Mouse (Mus musculus): ENCODE data around the gene Mrpl23.

Mrpl23 gene

DNA sequence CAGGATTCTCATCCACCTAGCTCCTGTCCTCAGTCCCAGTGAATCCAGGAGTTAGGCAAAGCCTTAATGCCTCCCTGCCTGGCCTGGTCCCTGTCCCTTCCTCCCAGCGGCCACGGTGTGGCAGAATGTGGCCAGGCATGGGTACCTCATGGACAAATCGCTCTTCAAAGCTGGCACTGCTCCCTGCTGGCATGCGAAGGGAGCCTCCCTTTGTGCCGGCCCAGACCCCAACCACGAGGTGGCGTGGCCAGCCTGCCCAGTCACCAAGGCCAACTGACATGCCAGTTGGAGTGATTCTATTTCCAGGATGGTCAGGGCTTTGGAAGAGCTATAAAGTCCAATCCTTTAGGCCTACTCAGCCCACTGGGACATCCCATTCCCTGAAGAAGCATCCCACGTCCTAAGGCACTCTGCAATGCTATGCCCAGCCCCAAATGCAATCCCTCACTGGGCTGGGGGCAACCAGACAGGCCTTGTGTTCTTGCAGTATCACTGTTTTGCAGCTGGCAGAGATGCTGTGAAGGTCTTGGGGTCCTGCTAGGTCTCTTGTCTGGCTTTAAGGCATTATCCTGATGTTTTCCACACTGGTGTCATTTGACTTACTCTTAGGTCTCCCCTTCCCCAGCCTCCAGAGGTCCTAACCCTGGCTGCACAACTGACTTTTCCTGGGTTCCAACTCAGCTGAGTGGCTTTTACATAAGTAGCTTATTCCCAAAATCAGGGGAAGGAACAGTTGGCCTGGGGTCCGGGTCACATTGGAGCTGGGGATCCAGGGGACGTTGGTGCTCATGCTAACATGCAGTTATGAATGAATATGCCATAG lies 17.7 kb downstream of the Mrpl23 start:
- in situ Hi-C loops (cut with MboI, MseI) = loop anchor here (10.0 kb wide), 1 partner anchor 985 kb away; the partner anchor contains the start of gene Ap2a2

- in situ Hi-C loops (cut with MboI, MseI) = no loop called here
Observed at GRCm38 (mm10) chr7:142550935-142551373, 18.5 kb downstream of the Mrpl23 start.

GRCm38 (mm10) chr7:142551691-142552090 lies 19.2 kb downstream of the Mrpl23 start:
- in situ Hi-C loops (cut with MboI, MseI) = no loop called here

DNA sequence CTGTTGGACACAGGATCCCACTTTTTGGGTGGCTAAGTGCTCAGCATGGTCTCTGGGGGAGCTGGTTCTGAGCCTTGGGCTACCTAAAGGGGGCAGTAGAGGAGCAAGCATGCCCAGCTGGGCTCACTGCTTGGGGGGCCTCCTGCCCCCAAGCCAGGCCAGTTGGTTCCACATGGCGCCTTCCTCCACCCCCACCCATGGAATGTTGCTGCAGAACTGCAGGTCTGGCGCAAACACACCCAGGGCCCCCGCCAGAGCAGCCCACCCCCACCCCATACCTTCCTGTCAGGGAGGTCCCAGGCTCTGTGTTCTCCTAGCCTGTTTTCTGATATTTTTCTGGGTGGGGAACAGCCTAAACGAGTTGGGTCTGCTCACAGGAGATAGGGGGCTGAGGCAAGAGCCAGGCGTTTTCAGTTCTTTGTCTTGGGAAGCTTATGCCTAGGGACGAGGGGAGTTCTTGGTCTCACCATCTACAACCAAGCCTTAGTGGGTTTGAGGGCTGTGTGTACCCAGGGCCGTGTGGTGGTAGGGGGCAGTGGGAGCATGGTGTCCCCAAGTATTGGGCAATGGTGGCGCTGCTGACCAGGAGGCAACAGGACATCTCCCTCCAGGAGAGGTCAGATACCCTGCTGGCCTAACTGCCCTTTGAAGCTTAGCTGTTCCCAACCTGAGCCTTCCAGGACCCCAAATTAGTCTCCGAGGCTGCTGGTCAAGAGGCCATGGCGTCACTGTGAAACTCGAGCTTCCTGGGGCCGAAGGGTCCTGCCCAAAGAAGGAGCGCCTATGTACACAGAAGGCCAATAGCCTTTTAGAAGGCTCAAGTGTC lies 20.3 kb downstream of the Mrpl23 start:
- in situ Hi-C loops (cut with MboI, MseI) = no loop called here

GRCm38 (mm10) chr7:142553417-142554335 lies 21.2 kb downstream of the Mrpl23 start:
- in situ Hi-C loops (cut with MboI, MseI) = no loop called here

GRCm38 (mm10) chr7:142554625-142555024 lies 22.1 kb downstream of the Mrpl23 start:
- in situ Hi-C loops (cut with MboI, MseI) = no loop called here

GRCm38 (mm10) chr7:142555366-142556088 lies 23.0 kb downstream of the Mrpl23 start:
- in situ Hi-C loops (cut with MboI, MseI) = no loop called here

DNA sequence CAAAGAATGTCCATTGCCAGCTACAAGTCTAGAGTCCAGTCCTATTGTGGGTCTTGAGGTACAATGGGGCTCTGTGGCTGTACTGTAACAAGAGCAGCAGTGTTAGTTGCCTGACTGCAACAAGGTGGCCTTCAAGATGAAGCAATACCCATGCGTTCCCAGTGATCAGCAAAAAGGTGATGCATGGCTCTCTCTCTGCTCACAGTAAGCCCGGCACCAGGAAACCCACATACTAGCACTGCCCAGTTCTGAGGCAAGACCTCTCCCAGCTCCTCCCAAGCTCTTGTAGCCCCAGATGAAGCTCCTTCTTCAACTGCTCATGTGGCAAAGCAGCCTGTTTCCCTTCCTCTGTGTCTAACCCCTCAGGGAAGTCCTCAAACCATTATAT lies 23.6 kb downstream of the Mrpl23 start:
- in situ Hi-C loops (cut with MboI, MseI) = no loop called here

GRCm38 (mm10) chr7:142557696-142558095 lies 25.2 kb downstream of the Mrpl23 start:
- in situ Hi-C loops (cut with MboI, MseI) = no loop called here

DNA sequence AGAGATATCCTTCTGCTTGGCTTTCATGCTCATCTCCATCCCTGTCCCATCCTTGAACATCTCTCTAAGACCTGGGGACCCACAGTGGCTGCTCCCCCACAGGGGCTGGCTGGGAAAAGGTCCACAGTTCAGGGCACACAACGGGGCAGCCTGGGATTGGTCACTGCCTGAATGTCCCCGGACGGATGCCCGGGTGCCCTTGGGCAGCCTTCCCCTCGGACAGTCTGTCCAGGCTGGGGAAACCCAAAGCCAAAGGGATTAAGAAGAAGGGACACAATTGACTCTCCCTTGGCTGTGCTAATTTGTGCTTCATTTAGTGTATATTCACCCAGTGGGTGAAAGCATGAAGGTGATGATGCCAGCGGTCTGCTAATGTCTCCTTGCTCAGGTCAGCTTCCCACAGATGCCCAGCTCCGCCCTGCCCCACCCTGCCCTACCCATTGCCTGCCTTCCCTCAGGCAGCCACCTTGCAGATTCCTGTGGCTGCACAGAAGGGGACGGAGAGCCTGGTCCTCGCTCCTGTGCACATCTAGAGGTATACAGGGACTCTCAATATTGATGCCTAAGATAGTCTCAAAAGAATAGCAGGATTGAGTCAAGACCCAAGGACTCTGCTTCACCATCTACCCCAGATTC lies 26.1 kb downstream of the Mrpl23 start:
- in situ Hi-C loops (cut with MboI, MseI) = no loop called here

GRCm38 (mm10) chr7:142559651-142560175 lies 27.2 kb downstream of the Mrpl23 start:
- in situ Hi-C loops (cut with MboI, MseI) = no loop called here

- in situ Hi-C loops (cut with MboI, MseI) = no loop called here
Observed at GRCm38 (mm10) chr7:142560942-142561855, 28.7 kb downstream of the Mrpl23 start.

DNA sequence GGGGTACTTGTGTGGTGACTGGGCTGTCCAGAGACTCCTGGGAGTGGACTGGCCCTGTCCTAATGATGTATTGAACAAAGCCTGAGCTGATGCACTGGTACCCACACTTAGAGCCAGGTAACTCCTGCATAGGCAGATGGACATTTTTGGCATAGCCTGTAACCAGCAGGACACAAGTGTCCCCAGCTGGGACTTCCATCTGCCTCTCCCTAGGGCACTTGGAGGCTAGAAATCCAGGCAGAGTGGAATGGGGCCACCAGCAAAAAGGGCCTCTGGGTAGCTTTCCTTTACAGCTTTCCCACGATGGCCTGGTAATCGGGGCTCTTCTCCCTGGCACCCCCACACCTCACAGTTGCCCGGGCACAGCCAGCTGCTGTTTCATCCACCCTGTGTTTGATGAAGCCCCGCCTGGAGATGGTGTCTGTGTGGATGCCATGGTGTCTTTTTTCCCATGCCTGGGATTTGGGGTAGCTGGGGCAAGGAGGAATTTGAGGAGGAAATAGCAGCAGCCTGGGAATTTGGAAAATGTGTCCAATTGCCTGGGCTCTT lies 29.4 kb downstream of the Mrpl23 start:
- in situ Hi-C loops (cut with MboI, MseI) = no loop called here

DNA sequence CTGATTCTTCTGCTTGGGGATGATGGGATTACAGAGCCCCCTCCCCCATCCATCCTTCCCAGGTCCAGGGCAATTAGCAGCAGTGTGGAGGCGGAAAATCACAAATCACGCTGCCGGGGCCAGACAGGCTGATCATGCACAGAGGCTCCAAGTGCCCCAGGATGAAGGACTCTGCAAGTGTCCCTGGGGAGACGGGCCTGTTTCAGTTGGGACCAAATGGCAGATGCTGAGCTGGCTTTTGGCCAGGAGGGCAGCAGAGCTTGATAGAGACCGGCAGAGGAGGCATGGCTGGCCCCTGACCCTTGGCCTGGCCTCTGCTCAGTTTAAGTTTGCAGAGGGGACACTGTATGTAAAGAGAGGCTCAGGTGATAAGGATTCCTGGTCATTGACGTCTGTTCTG lies 30.7 kb downstream of the Mrpl23 start:
- in situ Hi-C loops (cut with MboI, MseI) = no loop called here

DNA sequence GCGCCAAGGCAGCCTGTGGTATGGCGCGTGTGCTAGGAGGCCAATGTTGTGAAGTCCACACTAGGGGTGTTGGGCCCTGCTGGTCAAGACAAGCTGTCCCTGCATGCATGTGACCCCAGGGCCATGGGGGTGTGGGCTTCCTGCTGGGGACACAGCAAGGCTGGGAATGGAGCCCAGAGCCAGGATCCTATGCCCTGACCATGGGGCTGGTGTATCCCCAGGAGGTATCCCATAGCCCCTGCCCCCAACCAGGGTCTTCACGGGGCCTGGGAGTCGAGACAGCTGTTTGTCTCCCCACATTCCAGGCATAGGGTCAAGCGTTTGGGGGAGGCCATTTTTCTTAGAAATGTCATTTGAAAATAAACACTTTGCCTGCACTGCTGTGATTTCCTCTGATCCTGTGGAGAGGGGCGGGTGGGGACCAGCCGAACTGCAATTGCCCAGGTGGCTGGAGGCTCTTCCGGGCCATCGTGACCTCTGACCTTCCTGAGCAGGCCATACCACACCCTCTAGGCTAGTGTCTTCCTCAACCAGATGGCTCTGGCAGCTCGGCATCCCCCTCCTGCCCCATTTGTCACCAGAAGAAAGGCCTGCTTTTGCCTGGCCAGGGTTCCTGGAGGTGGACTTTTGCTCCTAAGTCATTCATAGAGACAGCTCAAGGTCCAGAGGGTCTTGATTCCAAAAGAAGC lies 32.6 kb downstream of the Mrpl23 start:
- in situ Hi-C loops (cut with MboI, MseI) = no loop called here

DNA sequence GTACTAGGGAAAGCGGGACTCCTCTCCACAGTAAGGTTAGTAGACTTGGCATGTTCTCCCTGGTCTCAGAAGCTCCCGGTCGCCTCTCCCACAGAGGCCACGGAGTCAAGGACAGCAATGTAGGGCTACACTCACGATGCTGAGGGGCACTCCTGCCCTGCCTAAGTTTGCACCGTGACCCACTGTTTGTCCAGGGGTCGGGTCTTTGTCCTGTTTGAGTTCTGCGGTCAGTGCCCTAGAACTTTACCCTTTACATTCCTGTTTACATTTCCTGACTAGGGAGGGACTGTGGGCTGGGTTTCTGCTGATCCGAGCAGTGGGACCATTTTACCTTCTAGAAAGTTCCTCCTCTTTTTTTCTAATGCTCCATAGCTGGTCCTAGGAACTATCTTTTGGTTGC lies 34.0 kb downstream of the Mrpl23 start:
- in situ Hi-C loops (cut with MboI, MseI) = no loop called here

DNA sequence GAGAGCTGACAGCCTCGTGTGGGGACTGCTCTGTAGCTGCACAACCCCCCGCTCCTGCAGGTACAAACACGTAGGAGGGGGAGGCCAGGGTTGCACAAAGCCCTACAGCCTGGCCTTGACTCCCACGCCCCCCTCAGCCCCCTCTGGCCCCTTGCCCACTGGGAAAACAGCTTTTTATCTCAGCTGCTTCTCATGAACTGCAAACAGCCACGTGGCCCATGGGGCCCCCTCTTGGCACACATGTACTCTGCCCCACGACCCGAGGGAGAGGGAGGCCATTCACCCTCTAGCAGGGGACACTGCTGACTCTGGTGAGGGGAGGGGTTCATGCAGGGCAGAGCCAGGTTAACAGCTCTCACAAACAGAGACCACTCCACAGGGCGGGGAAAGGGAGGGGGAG lies 36.5 kb downstream of the Mrpl23 start:
- in situ Hi-C loops (cut with MboI, MseI) = no loop called here

DNA sequence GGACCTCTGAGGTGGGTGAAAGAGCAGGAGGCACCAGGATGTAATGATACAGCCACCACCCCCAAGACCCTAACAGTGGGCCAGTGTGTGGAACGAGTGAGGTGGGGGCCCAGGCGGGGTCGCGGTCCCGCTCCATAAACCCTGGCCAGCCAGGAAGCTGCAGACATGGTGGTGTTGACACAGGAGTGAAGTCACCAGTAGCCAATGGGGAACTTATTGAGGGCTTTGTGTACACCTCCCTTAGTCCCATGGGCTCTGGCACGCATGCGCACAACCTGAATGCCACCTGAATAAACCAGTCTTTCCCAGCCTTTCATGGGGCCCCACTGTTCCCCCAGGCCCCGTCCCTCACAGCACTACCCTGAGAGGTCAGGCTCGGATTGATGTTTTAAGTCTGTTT lies 38.1 kb downstream of the Mrpl23 start:
- in situ Hi-C loops (cut with MboI, MseI) = no loop called here
